In genomic region chr13:99516448-99516881, GRCm38 (mm10) we compare ENCODE assay signal across 8 mouse cellular contexts. TPM values are rescaled to one million over a fixed set of nuclear protein-coding genes. Genes with fewer than 3 reads are reported as not detected.
DNase-seq lines count a peak whose midpoint lies in the region; ATAC-seq and TF ChIP-seq lines count a peak whose summit lies in the region.

Gene Map1b, minus strand, starts transcription at chr13:99516540.

- WGBS in hindbrain, embryonic 10.5 days = 0% methylated on average over 28 of the region's 32 CpGs
- 2% methylated on average over 23 of the region's 32 CpGs for WGBS in lung, postnatal 0 days

- H3K27ac ChIP-seq in hindbrain, embryonic 10.5 days = peak within 1 kb of the TSS; percentile 96
- H3K27ac ChIP-seq in lung, postnatal 0 days (ENCODE audit: low read length) = no peak within 1 kb of the TSS

- H3K4me1 ChIP-seq in hindbrain, embryonic 10.5 days (replicated peaks) = peaks cover 49% of the 10 kb centered on the region
- no peaks in the 10 kb centered on the region for H3K4me1 ChIP-seq in lung, postnatal 0 days (ENCODE audit: insufficient read depth, low read depth, low read length)

- no peaks in the 10 kb centered on the region for H3K9me3 ChIP-seq in hindbrain, embryonic 10.5 days
- no peaks in the 10 kb centered on the region for H3K9me3 ChIP-seq in lung, postnatal 0 days (ENCODE audit: low read length)

- TF ChIP-seq CTCF in lung, postnatal 0 days (IDR thresholded peaks at IDR 0.05) = no peak

- H3K27me3 ChIP-seq in hindbrain, embryonic 10.5 days (ENCODE audit: insufficient read depth, poor library complexity, severe bottlenecking) = no peaks in the 10 kb centered on the region
- no peaks in the 10 kb centered on the region for H3K27me3 ChIP-seq in lung, postnatal 0 days (replicated peaks; ENCODE audit: insufficient read depth, low read length)

- H3K4me2 ChIP-seq in lung, postnatal 0 days (replicated peaks; ENCODE audit: low read depth, low read length) = peak within 1 kb of the TSS; percentile 86

- peak within 1 kb of the TSS; percentile 34; the same call in 1 of the 2 replicates for H3K9ac ChIP-seq in lung, postnatal 0 days (replicated peaks; ENCODE audit: low read depth)

- peak; percentile 67 for ATAC-seq in lung, postnatal 0 days

- H3K36me3 ChIP-seq in hindbrain, embryonic 10.5 days = 0 out of 2 replicates have a peak, but pooled peaks cover under 1% of the 10 kb centered on the region
- H3K36me3 ChIP-seq in lung, postnatal 0 days (ENCODE audit: insufficient read depth, low read length) = no peaks in the 10 kb centered on the region

- H3K4me3 ChIP-seq in hindbrain, embryonic 10.5 days = peak within 1 kb of the TSS; percentile 74
- H3K4me3 ChIP-seq in lung, postnatal 0 days (ENCODE audit: low read depth, low read length) = peak within 1 kb of the TSS; percentile 56

- DNase-seq in ZHBTc4 (ENCODE audit: low read depth, low spot score) = peak; percentile 86
- DNase-seq in cerebellum, adult 9-10 months = peak; percentile 88
- DNase-seq in frontal cortex, postnatal 10 days (ENCODE audit: low spot score in 2 of 2) = peak; percentile 71 to 82
- DNase-seq in hindbrain, embryonic 10.5 days (ENCODE audit: low spot score) = peak; percentile 90
- DNase-seq in layer of hippocampus, postnatal 14 days (ENCODE audit: low spot score in 2 of 2) = peak; percentile 72 to 83
- DNase-seq in lung, postnatal 0 days (ENCODE audit: low spot score) = peak; percentile 73
- DNase-seq in retina, postnatal 7 days (ENCODE audit: low read depth, low spot score) = peak; percentile 78
- no peak for DNase-seq in spleen, postnatal 36 days (ENCODE audit: low spot score in 2 of 2)

- no peak for TF ChIP-seq EP300 in lung, postnatal 0 days (IDR thresholded peaks at IDR 0.05)

RNA-seq across cellular contexts. Expression of gene Map1b, which starts in this region (rescaled TPM):
- 743 and 1,096 TPM in 2 replicates for polyA plus RNA-seq in hindbrain, embryonic 10.5 days (2016; fragmentation: Nextera tagmentation; extraction: Ambion mirVana)
- 100 to 1,000 TPM; 795 to 818 TPM for total RNA-seq in layer of hippocampus, postnatal 14 days (2021)
- polyA plus RNA-seq in lung, postnatal 0 days (2015; fragmentation: Nextera tagmentation; extraction: Ambion mirVana) = 31.2 and 39.1 TPM in 2 replicates

Comparison
In these comparisons a context has a peak if more than half of its experiments do, and no peak if none do; other contexts are left out.
1. RNA of gene Map1b (polyA plus RNA-seq): 743 to 1,096 TPM in hindbrain, embryonic 10.5 days; 31.2 to 39.1 TPM in lung, postnatal 0 days; every median in the first group is over 10 times any median in the second.
2. DNase-seq: peak in ZHBTc4 (single experiment), cerebellum, adult 9-10 months (single experiment), frontal cortex, postnatal 10 days (2 of 2), hindbrain, embryonic 10.5 days (single experiment), layer of hippocampus, postnatal 14 days (2 of 2), lung, postnatal 0 days (single experiment) and retina, postnatal 7 days (single experiment); none in spleen, postnatal 36 days (0 of 2).